Mouse (Mus musculus) ES-Bruce4 (cell line): ENCODE data around the gene Gm17949.

Source experiments
- EP300 ChIP-seq: IDR thresholded peaks from 2 replicates; pipeline ENCODE4 v1.6.1; 2011; ENCODE audit warnings: low read depth, low read length; ENCODE audit not compliant: insufficient read depth
- POLR2A ChIP-seq: IDR thresholded peaks from one replicate; pipeline ENCODE4 v1.8.1; 2011; ENCODE audit warnings: low read length; ENCODE audit not compliant: insufficient read depth

- TF ChIP-seq EP300 (0 out of 2 replicates have a peak, but pooled peaks have one; percentile 46), POLR2A (no peak)
These were observed 49.8 kb downstream of the Gm17949 start for GRCm38 (mm10) chr17:57061069-57061468.
